Mouse (Mus musculus): Measurements from ENCODE around the gene Zfp90.
"Not testable (repeated sequence)": the region's sequence is repeated elsewhere in the genome, so short reads cannot be mapped to it uniquely, and the experiment has no call there.

Zfp90 gene

DNA sequence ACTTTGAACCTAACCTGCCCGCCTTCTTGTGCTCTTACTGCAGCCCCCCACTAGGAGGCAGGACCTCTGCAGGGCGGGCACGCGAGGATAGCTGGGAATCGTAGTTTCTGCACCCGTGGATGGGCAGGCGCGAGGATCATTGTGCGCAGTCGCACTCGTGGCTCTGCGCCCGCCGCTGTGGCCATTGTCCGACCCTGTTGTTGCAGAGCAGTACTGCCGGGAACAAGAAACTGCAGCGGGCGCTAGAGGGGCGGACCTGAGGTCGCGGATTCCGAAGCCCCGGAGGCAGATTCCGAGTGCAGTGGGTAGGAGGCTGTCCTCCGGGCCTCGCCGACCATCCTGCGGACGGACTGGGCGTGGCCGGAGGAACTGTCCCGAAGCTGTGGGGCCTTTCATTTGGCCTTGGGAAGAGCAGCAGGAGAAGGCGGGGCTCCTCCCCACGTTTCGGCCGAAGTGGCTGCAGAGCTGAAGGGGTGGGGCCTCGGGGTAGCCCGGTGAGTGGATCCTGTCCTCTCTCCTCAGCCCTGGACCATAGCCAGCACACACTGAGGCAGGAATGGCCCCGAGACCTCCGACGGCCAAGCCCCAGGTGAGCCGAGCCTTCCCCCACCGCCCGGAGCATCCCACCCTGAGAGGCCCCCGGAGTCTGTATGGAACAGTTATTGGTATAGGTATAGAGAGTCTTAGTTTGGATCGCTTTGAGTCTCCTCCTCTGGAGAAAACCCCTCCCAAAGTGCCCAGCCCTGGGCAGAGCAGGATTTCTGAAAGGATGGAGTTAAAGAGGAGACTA, at the start of gene Zfp90:
Zfp90 (plus strand) TSS at position 146 of the 790 bp plus-strand sequence.
- peak; percentile 92 for DNase-seq (ENCODE audit: low read depth, low spot score)

DNA sequence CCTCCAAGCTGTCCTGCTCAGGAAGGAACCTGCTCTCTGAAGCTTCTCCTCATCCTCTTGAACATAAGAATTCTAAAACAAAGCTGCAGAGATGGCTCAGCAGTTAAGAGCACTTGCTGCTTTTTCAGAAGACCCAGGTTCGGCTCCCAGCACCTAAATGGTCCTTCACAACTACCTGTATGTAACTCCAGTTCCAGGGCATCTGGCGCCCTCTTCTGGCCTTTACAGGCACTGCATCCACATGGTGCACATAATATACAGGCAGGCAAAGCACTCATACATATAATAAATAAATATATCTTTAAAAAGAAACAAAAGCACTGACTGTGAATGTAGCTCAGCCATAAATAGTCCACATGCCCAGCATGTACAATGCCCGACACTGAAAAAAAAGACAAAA, 46.6 kb upstream of the Zfp90 start:
- peak; percentile 16 for DNase-seq (ENCODE audit: low read depth, low spot score)

- DNase-seq (ENCODE audit: low read depth, low spot score) = no peak
Observed at GRCm38 (mm10) chr8:106369069-106369468, 46.1 kb upstream of the Zfp90 start.

DNA sequence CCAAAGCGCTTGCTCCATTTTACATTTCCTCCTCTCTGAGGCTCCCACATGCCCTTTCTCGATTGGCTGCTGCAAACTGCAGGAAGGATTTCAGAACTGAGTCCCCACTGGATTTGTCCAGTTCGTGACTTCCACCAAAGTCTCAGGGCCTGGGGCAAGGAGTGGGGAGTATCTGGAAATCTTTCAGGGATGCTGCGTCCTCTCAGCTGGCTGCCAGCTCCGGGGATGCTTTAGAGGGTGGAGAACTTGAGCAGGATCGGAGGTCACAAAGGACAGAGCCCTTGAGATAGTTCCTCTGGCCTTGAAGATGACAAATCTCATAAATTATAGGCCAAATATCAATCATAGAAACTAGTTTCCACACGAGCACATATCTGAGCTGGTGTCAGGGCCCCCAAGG, 39.2 kb upstream of the Zfp90 start:
- DNase-seq (ENCODE audit: low read depth, low spot score) = no peak

- no peak for DNase-seq (ENCODE audit: low read depth, low spot score)
Observed at GRCm38 (mm10) chr8:106376862-106377261, 38.3 kb upstream of the Zfp90 start.

DNA sequence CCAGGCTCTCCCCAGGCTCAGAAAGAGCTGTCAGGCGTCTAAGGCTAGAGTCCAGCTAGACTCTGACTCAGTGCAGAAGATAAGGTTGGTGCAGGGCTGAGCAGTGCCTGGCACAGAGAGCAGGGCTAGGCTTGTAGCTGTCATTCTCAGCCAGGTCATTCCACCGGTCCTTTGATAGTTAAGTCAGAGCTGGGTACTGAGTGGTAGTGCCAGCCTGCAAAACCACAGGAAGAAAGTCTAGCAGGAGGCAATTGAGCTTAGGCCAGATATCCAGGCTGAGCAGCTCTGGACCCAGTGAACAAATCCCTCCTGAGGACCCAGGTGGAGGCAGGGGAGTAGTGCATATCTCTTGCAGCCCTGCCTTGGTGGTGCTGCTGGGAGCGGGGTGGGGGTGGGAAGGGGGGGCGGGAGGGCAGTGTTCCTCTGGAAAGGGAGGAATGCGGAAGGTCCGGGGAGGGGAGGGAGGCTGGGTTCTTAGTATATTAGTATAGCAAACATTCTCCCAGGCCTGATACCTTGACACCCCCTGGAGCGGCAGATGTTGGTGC, 36.6 kb upstream of the Zfp90 start:
- no peak for DNase-seq (ENCODE audit: low read depth, low spot score)

- DNase-seq (ENCODE audit: low read depth, low spot score) = no peak
Observed at GRCm38 (mm10) chr8:106379357-106379756, 35.8 kb upstream of the Zfp90 start.

- no peak for DNase-seq (ENCODE audit: low read depth, low spot score)
Observed at GRCm38 (mm10) chr8:106381026-106381425, 34.1 kb upstream of the Zfp90 start.

- no peak for DNase-seq (ENCODE audit: low read depth, low spot score)
Observed at GRCm38 (mm10) chr8:106387801-106388415, 27.2 kb upstream of the Zfp90 start.

GRCm38 (mm10) chr8:106394493-106394892, 20.6 kb upstream of the Zfp90 start:
- no peak for DNase-seq (ENCODE audit: low read depth, low spot score)

- no peak for DNase-seq (ENCODE audit: low read depth, low spot score)
Observed at GRCm38 (mm10) chr8:106399694-106400093, 15.4 kb upstream of the Zfp90 start.

DNA sequence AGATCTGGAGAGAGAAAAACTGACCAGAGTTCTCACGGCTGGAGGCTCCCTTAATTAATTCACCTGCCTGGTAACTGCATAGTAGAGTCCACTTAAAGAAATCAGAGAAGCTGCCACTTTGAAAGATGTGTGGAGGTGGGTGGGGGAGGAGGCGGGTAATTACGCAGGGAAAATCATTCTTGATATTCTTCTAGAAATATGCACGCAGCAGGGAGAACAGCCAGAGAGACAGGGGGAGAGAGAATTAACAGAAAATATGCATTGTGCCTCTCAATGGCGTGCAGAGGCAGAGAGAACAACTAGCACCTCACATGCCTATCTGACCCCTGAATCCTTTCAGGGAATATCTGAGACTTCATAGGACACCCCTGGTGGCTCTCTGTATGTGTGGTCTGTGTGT, 14.9 kb upstream of the Zfp90 start:
- DNase-seq (ENCODE audit: low read depth, low spot score) = no peak

- peak; percentile 36 for DNase-seq (ENCODE audit: low read depth, low spot score)
Observed at GRCm38 (mm10) chr8:106403246-106403933, 11.7 kb upstream of the Zfp90 start.

DNA sequence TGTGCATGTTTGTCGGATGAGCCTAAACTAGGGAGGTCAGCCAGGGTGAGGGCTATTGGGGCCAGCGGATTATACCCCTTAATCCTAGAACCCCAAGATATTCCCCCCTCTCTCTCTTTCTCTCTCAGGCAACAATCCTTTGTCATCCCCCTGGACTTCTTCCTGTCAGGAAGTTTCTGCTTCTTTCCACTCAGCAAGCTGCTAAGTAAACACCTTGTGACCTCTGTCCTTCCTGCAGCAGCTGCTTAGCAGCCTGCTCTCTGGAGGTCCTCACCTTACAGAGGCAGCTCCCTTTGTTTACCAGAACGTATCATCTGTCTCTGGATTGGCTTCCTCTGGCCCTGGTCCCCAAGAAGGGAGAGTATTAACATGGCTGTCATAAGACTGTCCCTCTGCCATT, 10.3 kb upstream of the Zfp90 start:
- DNase-seq (ENCODE audit: low read depth, low spot score) = no peak

DNA sequence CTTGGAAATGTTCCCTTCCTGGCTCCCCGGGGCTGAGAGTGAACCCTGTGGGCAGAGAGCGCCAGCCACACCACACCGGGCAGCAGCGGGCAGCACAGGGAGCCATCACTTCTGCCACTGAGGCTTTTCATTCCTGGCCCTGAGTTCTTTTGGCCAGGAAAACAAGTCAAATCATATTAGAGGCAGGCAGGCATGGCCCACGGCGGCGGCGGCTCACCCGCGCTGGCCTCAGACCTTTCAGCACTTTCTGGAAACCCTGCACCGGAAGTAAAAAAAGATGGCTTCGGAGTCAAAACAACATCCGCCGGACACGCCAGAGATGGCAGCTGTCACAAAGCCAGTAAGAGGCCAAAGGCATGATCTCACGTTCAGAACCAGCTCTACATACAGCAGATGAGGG, 9.3 kb upstream of the Zfp90 start:
- no peak for DNase-seq (ENCODE audit: low read depth, low spot score)

- DNase-seq (ENCODE audit: low read depth, low spot score) = no peak
Observed at GRCm38 (mm10) chr8:106410055-106410454, 5.1 kb upstream of the Zfp90 start.

- DNase-seq (ENCODE audit: low read depth, low spot score) = no peak
Observed at GRCm38 (mm10) chr8:106410564-106410963, 4.6 kb upstream of the Zfp90 start.

DNA sequence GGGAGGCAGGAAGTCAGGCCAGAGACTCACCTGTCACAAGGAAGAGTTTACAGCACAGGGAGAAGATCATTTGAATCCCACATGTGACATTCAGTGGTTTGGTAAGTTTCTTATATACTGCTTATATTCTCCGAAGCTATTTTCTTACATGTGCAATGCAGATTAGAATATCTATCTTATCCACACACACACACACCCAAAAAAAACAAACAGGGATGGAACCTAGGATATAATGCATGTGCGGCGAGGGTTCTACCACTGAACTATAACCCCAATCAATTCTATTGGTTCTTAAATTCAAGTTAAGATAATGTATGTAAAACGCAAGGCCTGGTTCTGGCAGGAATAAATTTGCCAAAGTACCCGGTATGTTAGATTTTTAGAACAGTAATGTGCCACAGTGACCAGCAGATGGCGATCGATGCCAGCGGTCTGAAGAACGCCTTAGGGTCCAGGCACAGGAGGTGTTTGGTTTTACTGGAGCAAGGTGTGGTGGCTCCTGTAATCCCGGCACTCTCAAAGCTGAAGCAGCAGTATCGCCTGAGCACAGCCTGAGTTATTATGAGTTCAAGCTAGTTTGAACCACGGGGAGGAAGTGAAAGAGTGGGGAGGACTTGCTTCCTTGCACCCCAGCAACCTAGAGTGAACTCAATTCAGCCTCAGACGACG, 3.2 kb upstream of the Zfp90 start:
- peak; percentile 67 for DNase-seq (ENCODE audit: low read depth, low spot score)

- no peak for DNase-seq (ENCODE audit: low read depth, low spot score)
Observed at GRCm38 (mm10) chr8:106417692-106418091, 2.6 kb downstream of the Zfp90 start.

- DNase-seq (ENCODE audit: low read depth, low spot score) = no peak
Observed at GRCm38 (mm10) chr8:106431088-106431487, 16.0 kb downstream of the Zfp90 start.

DNA sequence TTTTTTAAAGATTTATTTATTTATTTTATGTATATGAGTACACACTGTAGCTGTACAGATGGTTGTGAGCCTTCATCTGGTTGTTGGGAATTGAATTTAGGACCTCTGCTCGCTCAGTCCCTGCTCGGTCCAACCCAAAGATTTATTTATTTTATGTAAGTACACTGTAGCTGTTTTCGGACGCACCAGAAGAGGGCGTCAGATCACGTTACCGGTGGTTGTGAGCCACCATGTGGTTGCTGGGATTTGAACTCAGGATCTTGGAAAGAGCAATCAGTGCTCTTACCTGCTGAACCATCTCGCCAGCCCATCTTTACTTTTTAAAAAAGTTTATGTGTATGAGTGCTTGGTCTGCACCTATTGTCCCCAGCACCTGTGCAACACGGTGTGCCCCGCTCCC, 16.8 kb downstream of the Zfp90 start:
- DNase-seq (ENCODE audit: low read depth, low spot score) = not testable (repeated sequence)

Measured in WW6 (cell line).